Mouse (Mus musculus) forebrain, embryonic 16.5 days (tissue): Measurements from ENCODE around the gene Fam45a. TPM values are rescaled to one million over a fixed set of nuclear protein-coding genes. Genes with fewer than 3 reads are reported as not detected.

Experiments
- ATAC-seq: fragments of 200-750 bp; cut with Nextera tagmentation; 2 replicates; pipeline ENCODE4 v1.8.0; 2017; ENCODE audit warnings: mild to moderate bottlenecking, moderate library complexity
- H3K27ac ChIP-seq: fragments of 300-500 bp; sonication (generic); 2 replicates; pipeline ENCODE4 v1.5.1; 2014; ENCODE audit warnings: low read length, control low read depth
- H3K27me3 ChIP-seq: fragments of 300-500 bp; sonication (generic); replicated peaks from 2 replicates; pipeline ENCODE4 v1.6.1; 2014; ENCODE audit warnings: low read length; ENCODE audit not compliant: control insufficient read depth, insufficient read depth
- H3K36me3 ChIP-seq: fragments of 300-500 bp; sonication (generic); 2 replicates; pipeline ENCODE4 v1.6.1; 2014; ENCODE audit not compliant: control insufficient read depth, insufficient read depth
- H3K4me1 ChIP-seq: fragments of 300-500 bp; sonication (generic); replicated peaks from 2 replicates; pipeline ENCODE4 v1.6.1; 2014; ENCODE audit warnings: low read length; ENCODE audit not compliant: control insufficient read depth, insufficient read depth
- H3K4me2 ChIP-seq: fragments of 300-500 bp; sonication (generic); 2 replicates; pipeline ENCODE4 v1.6.1; 2014; ENCODE audit warnings: mild to moderate bottlenecking, low read length, control low read depth
- H3K4me3 ChIP-seq: fragments of 300-500 bp; sonication (generic); replicated peaks from 2 replicates; pipeline ENCODE4 v1.5.1; 2014; ENCODE audit warnings: mild to moderate bottlenecking, low read length, control low read depth
- H3K9ac ChIP-seq: fragments of 300-500 bp; sonication (generic); replicated peaks from 2 replicates; pipeline ENCODE4 v1.6.1; 2014; ENCODE audit warnings: low read depth, low read length, control low read depth
- H3K9me3 ChIP-seq: fragments of 300-500 bp; sonication (generic); 2 replicates; pipeline ENCODE4 v1.6.1; 2016; ENCODE audit warnings: low read length; ENCODE audit not compliant: control insufficient read depth
- WGBS: fragments of 180-500 bp; shearing (Covaris S2); extraction: QIAGEN DNeasy Blood & Tissue Kit; methylation state at CpG from one replicate; pipeline ENCODE4 v1.1.7; 2014; 5-methylcytosine and 5-hydroxymethylcytosine counted together
- polyA plus RNA-seq: library from polyadenylated mRNA; unstranded; fragments of >200 nt; fragmentation: Nextera tagmentation; extraction: Ambion mirVana; gene quantifications from 2 replicates; pipeline ENCODE4 v1.2.1, GENCODE M21; 2015

Fam45a gene
- polyA plus RNA-seq: 42.9 and 43.6 TPM in 2 replicates

- WGBS: 1% methylated on average over 43 of the region's 45 CpGs
- Histone ChIP-seq H3K4me3 (peak within 1 kb of the TSS; percentile 74), H3K36me3 (peaks cover 4% of the 10 kb centered on the region), H3K9me3 (no peaks in the 10 kb centered on the region), H3K4me2 (peak within 1 kb of the TSS; percentile 67), H3K4me1 (peaks cover 7% of the 10 kb centered on the region), H3K27me3 (no peaks in the 10 kb centered on the region), H3K9ac (peak within 1 kb of the TSS; percentile 83), H3K27ac (peak within 1 kb of the TSS; percentile 39; the same call in 1 of the 2 replicates)
- ATAC-seq: peak; percentile 100
These were observed at the start of gene Fam45a for GRCm38 (mm10) chr19:60811098-60812035. Fam45a (plus strand) TSS chr19:60811585.

- no peak for ATAC-seq
- H3K4me1 ChIP-seq: no peaks in the 10 kb centered on the region
- peaks cover 55% of the 10 kb centered on the region for H3K36me3 ChIP-seq
- no peak overlapping the region for H3K9ac ChIP-seq
- no peak overlapping the region for H3K4me2 ChIP-seq
- H3K4me3 ChIP-seq: no peak overlapping the region
- WGBS: 93% methylated on average over 6 of the region's 6 CpGs
- no peaks in the 10 kb centered on the region for H3K27me3 ChIP-seq
- H3K9me3 ChIP-seq: no peaks in the 10 kb centered on the region
- H3K27ac ChIP-seq: no peak overlapping the region
These were observed 38.0 kb upstream of the Fam45a start for GRCm38 (mm10) chr19:60773366-60773765.

- H3K27ac ChIP-seq: no peak overlapping the region
- H3K4me1 ChIP-seq: peaks cover 5% of the 10 kb centered on the region
- H3K9ac ChIP-seq: no peak overlapping the region
- H3K4me2 ChIP-seq: no peak overlapping the region
- no peak for ATAC-seq
- WGBS: 86% methylated on average over 3 of the region's 3 CpGs
- H3K4me3 ChIP-seq: no peak overlapping the region
- peaks cover 20% of the 10 kb centered on the region for H3K36me3 ChIP-seq
- no peaks in the 10 kb centered on the region for H3K9me3 ChIP-seq
- H3K27me3 ChIP-seq: no peaks in the 10 kb centered on the region
These were observed 29.4 kb upstream of the Fam45a start for GRCm38 (mm10) chr19:60782034-60782433.

GRCm38 (mm10) chr19:60784712-60785111, 26.7 kb upstream of the Fam45a start:
- H3K27ac ChIP-seq: no peak overlapping the region
- H3K4me1 ChIP-seq: peaks cover 11% of the 10 kb centered on the region
- ATAC-seq: no peak
- WGBS: 62% methylated on average over 1 of the region's 1 CpGs
- no peak overlapping the region for H3K9ac ChIP-seq
- H3K9me3 ChIP-seq: no peaks in the 10 kb centered on the region
- no peak overlapping the region for H3K4me2 ChIP-seq
- no peak overlapping the region for H3K4me3 ChIP-seq
- no peaks in the 10 kb centered on the region for H3K27me3 ChIP-seq
- H3K36me3 ChIP-seq: peaks cover 7% of the 10 kb centered on the region; the same call in 1 of the 2 replicates

GRCm38 (mm10) chr19:60787465-60788150, 23.8 kb upstream of the Fam45a start:
- ATAC-seq: no peak
- Histone ChIP-seq H3K4me3 (no peak overlapping the region), H3K9ac (no peak overlapping the region), H3K36me3 (no peaks in the 10 kb centered on the region), H3K4me1 (peaks cover 14% of the 10 kb centered on the region), H3K27ac (no peak overlapping the region), H3K4me2 (no peak overlapping the region), H3K9me3 (no peaks in the 10 kb centered on the region), H3K27me3 (no peaks in the 10 kb centered on the region)
- WGBS: 60% methylated on average over 2 of the region's 2 CpGs

GRCm38 (mm10) chr19:60788214-60788960, 23.0 kb upstream of the Fam45a start:
- H3K4me2 ChIP-seq: peak overlapping the region; percentile 53
- no peaks in the 10 kb centered on the region for H3K36me3 ChIP-seq
- ATAC-seq: no peak
- H3K9me3 ChIP-seq: no peaks in the 10 kb centered on the region
- WGBS: 42% methylated on average over 6 of the region's 6 CpGs
- H3K9ac ChIP-seq: no peak overlapping the region
- peak overlapping the region; percentile 27 for H3K4me3 ChIP-seq
- H3K27ac ChIP-seq: no peak overlapping the region
- H3K4me1 ChIP-seq: peaks cover 12% of the 10 kb centered on the region
- H3K27me3 ChIP-seq: no peaks in the 10 kb centered on the region

- no peak for ATAC-seq
- Histone ChIP-seq H3K9ac (peak overlapping the region; percentile 99), H3K9me3 (no peaks in the 10 kb centered on the region), H3K4me2 (peak overlapping the region; percentile 67), H3K27me3 (no peaks in the 10 kb centered on the region), H3K27ac (peak overlapping the region; percentile 97; the same call in 1 of the 2 replicates), H3K36me3 (no peaks in the 10 kb centered on the region), H3K4me3 (peak overlapping the region; percentile 99), H3K4me1 (peaks cover 12% of the 10 kb centered on the region)
- WGBS: 2% methylated on average over 7 of the region's 7 CpGs
These were observed 21.9 kb upstream of the Fam45a start for GRCm38 (mm10) chr19:60789452-60789851.

GRCm38 (mm10) chr19:60789919-60790506, 21.4 kb upstream of the Fam45a start:
- Histone ChIP-seq H3K4me3 (peak overlapping the region; percentile 99), H3K4me2 (peak overlapping the region; percentile 67), H3K27me3 (no peaks in the 10 kb centered on the region), H3K9me3 (no peaks in the 10 kb centered on the region), H3K36me3 (no peaks in the 10 kb centered on the region), H3K9ac (peak overlapping the region; percentile 99), H3K4me1 (peaks cover 12% of the 10 kb centered on the region), H3K27ac (peak overlapping the region; percentile 97)
- WGBS: under 1% methylated on average over 58 of the region's 60 CpGs
- ATAC-seq: peak; percentile 69
